Comparison of ENCODE assay signal across 8 mouse cellular contexts in genomic region chr11:97807626-97808025, GRCm38 (mm10). TPM values are rescaled to one million over a fixed set of nuclear protein-coding genes. Genes with fewer than 3 reads are reported as not detected.
DNase-seq lines count a peak whose midpoint lies in the region; ATAC-seq lines count a peak whose summit lies in the region.

No protein-coding gene starts in this region.

- H3K4me2 ChIP-seq in heart, embryonic 14.5 days (ENCODE audit: low read length), result no peak overlapping the region
- H3K4me2 ChIP-seq in limb, embryonic 15.5 days, result no peak overlapping the region

- no peaks in the 10 kb centered on the region for H3K9me3 ChIP-seq in embryonic facial prominence, embryonic 10.5 days
- no peaks in the 10 kb centered on the region for H3K9me3 ChIP-seq in heart, embryonic 14.5 days (ENCODE audit: control insufficient read depth, low read length)
- H3K9me3 ChIP-seq in limb, embryonic 15.5 days, result no peaks in the 10 kb centered on the region

- no peak for ATAC-seq in heart, embryonic 14.5 days (ENCODE audit: insufficient number of reproducible peaks, insufficient read depth, low FRiP score, low read depth)
- no peak for ATAC-seq in limb, embryonic 15.5 days (ENCODE audit: insufficient number of reproducible peaks, low FRiP score, low TSS enrichment, low read depth)

- peak overlapping the region; percentile 2; the same call in 1 of the 2 replicates for H3K4me3 ChIP-seq in embryonic facial prominence, embryonic 10.5 days
- H3K4me3 ChIP-seq in heart, embryonic 14.5 days (ENCODE audit: control insufficient read depth in 1 of 2, insufficient read depth in 1 of 2, low read depth in 1 of 2, low read length in 2 of 2), result no peak overlapping the region
- no peak overlapping the region for H3K4me3 ChIP-seq in limb, embryonic 15.5 days

- peak overlapping the region; percentile 82 for H3K27ac ChIP-seq in embryonic facial prominence, embryonic 10.5 days (replicated peaks)
- H3K27ac ChIP-seq in heart, embryonic 14.5 days (replicated peaks in 1 of 2; ENCODE audit: control insufficient read depth in 1 of 2, insufficient read depth in 1 of 2, low read depth in 2 of 2, low read length in 2 of 2), result peak overlapping the region; percentile 21 to 69; a peak in 3 of 4 replicates
- peak overlapping the region; percentile 0; the same call in 1 of the 2 replicates for H3K27ac ChIP-seq in limb, embryonic 15.5 days

- peaks cover 46% of the 10 kb centered on the region for H3K36me3 ChIP-seq in embryonic facial prominence, embryonic 10.5 days (replicated peaks)
- H3K36me3 ChIP-seq in heart, embryonic 14.5 days (ENCODE audit: control insufficient read depth, insufficient read depth, low read length), result peaks cover 30% of the 10 kb centered on the region
- peaks cover 32% of the 10 kb centered on the region for H3K36me3 ChIP-seq in limb, embryonic 15.5 days

- DNase-seq in kidney, adult 9 months, result peak; percentile 40
- DNase-seq in kidney, postnatal 25 days, result no peak
- DNase-seq in embryonic facial prominence, embryonic 10.5 days (ENCODE audit: low spot score), result no peak
- DNase-seq in right cerebral cortex, postnatal 36 days (ENCODE audit: low spot score in 2 of 2), result no peak
- no peak for DNase-seq in frontal cortex, adult 2 months (ENCODE audit: extremely low spot score in 1 of 2, low spot score in 1 of 2)
- no peak for DNase-seq in ovary, postnatal 10 days (ENCODE audit: low spot score)

- H3K27me3 ChIP-seq in embryonic facial prominence, embryonic 10.5 days (replicated peaks; ENCODE audit: low read depth, poor library complexity, severe bottlenecking), result no peaks in the 10 kb centered on the region
- no peaks in the 10 kb centered on the region for H3K27me3 ChIP-seq in heart, embryonic 14.5 days (ENCODE audit: control insufficient read depth, insufficient read depth, low read length)
- no peaks in the 10 kb centered on the region for H3K27me3 ChIP-seq in limb, embryonic 15.5 days

- 34% methylated on average over 6 of the region's 6 CpGs for WGBS in embryonic facial prominence, embryonic 10.5 days
- WGBS in heart, embryonic 14.5 days, result 25% methylated on average over 6 of the region's 6 CpGs
- 28% methylated on average over 6 of the region's 6 CpGs for WGBS in limb, embryonic 15.5 days

- H3K4me1 ChIP-seq in embryonic facial prominence, embryonic 10.5 days, result peaks cover 91% of the 10 kb centered on the region
- peaks cover 71 to 97% of the 10 kb centered on the region in 2 experiments for H3K4me1 ChIP-seq in heart, embryonic 14.5 days (ENCODE audit: control insufficient read depth in 2 of 2, insufficient read depth in 2 of 2, low read length in 2 of 2)
- peaks cover 86% of the 10 kb centered on the region for H3K4me1 ChIP-seq in limb, embryonic 15.5 days

- no peak overlapping the region for H3K9ac ChIP-seq in heart, embryonic 14.5 days (ENCODE audit: low read length)
- H3K9ac ChIP-seq in limb, embryonic 15.5 days, result no peak overlapping the region

RNA-seq across cellular contexts. Expression of gene Lasp1, which starts 8.8 kb away (rescaled TPM):
- polyA plus RNA-seq in embryonic facial prominence, embryonic 10.5 days (2016; fragmentation: Nextera tagmentation; extraction: Ambion mirVana), result 90.5 and 98.7 TPM in 2 replicates
- 26.5 and 28.1 TPM in 2 replicates for polyA plus RNA-seq in heart, embryonic 14.5 days (2014; fragmentation: Nextera tagmentation; extraction: Ambion mirVana)
- 128 and 131 TPM in 2 replicates for polyA plus RNA-seq in limb, embryonic 15.5 days (2015; fragmentation: Nextera tagmentation; extraction: Ambion mirVana)
- 108 and 111 TPM in 2 replicates for polyA plus RNA-seq in frontal cortex, adult 2 months (2012; rRNA removed)

RNA-seq across cellular contexts. Expression of gene Rpl23, which starts 25.4 kb away (rescaled TPM):
- 481 and 487 TPM in 2 replicates for polyA plus RNA-seq in embryonic facial prominence, embryonic 10.5 days (2016; fragmentation: Nextera tagmentation; extraction: Ambion mirVana)
- 499 and 536 TPM in 2 replicates for polyA plus RNA-seq in heart, embryonic 14.5 days (2014; fragmentation: Nextera tagmentation; extraction: Ambion mirVana)
- polyA plus RNA-seq in limb, embryonic 15.5 days (2015; fragmentation: Nextera tagmentation; extraction: Ambion mirVana), result 447 and 586 TPM in 2 replicates
- 342 and 345 TPM in 2 replicates for polyA plus RNA-seq in frontal cortex, adult 2 months (2012; rRNA removed)

RNA-seq across cellular contexts. Expression of gene 1700001P01Rik, which starts 31.9 kb away (rescaled TPM):
- 0.85 and 1.1 TPM in 2 replicates for polyA plus RNA-seq in embryonic facial prominence, embryonic 10.5 days (2016; fragmentation: Nextera tagmentation; extraction: Ambion mirVana)
- polyA plus RNA-seq in heart, embryonic 14.5 days (2014; fragmentation: Nextera tagmentation; extraction: Ambion mirVana), result not detected in 2 replicates
- polyA plus RNA-seq in limb, embryonic 15.5 days (2015; fragmentation: Nextera tagmentation; extraction: Ambion mirVana), result 0.35 TPM in 1 of 2 replicates, not detected in the other
- polyA plus RNA-seq in frontal cortex, adult 2 months (2012; rRNA removed), result 0.34 and 0.78 TPM in 2 replicates

RNA-seq across cellular contexts. Expression of gene B230217C12Rik, which starts 33.0 kb away (rescaled TPM):
- polyA plus RNA-seq in embryonic facial prominence, embryonic 10.5 days (2016; fragmentation: Nextera tagmentation; extraction: Ambion mirVana), result 14.0 and 16.0 TPM in 2 replicates
- polyA plus RNA-seq in heart, embryonic 14.5 days (2014; fragmentation: Nextera tagmentation; extraction: Ambion mirVana), result 4.2 and 5.5 TPM in 2 replicates
- polyA plus RNA-seq in limb, embryonic 15.5 days (2015; fragmentation: Nextera tagmentation; extraction: Ambion mirVana), result 4.5 and 5.3 TPM in 2 replicates
- 102 and 104 TPM in 2 replicates for polyA plus RNA-seq in frontal cortex, adult 2 months (2012; rRNA removed)

RNA-seq across cellular contexts. Expression of gene Cwc25, which starts 41.3 kb away (rescaled TPM):
- 22.0 and 24.2 TPM in 2 replicates for polyA plus RNA-seq in embryonic facial prominence, embryonic 10.5 days (2016; fragmentation: Nextera tagmentation; extraction: Ambion mirVana)
- 9.0 and 9.8 TPM in 2 replicates for polyA plus RNA-seq in heart, embryonic 14.5 days (2014; fragmentation: Nextera tagmentation; extraction: Ambion mirVana)
- polyA plus RNA-seq in limb, embryonic 15.5 days (2015; fragmentation: Nextera tagmentation; extraction: Ambion mirVana), result 17.3 and 19.1 TPM in 2 replicates
- 18.0 and 19.0 TPM in 2 replicates for polyA plus RNA-seq in frontal cortex, adult 2 months (2012; rRNA removed)

Comparison
In these comparisons a context has a peak if more than half of its experiments do, and no peak if none do; other contexts are left out.
1. H3K27ac ChIP-seq: peak in every context shown above with its lines; median percentile 82 in embryonic facial prominence, embryonic 10.5 days; 45 in heart, embryonic 14.5 days; 0 in limb, embryonic 15.5 days.